Mouse (Mus musculus): Measurements from ENCODE around the gene Znhit2.
A peak's percentile ranks its signal among the peaks of the same experiment; 100 is the strongest.
"Not testable (repeated sequence)": the region's sequence is repeated elsewhere in the genome, so short reads cannot be mapped to it uniquely, and the experiment has no call there.

Znhit2 gene

DNA sequence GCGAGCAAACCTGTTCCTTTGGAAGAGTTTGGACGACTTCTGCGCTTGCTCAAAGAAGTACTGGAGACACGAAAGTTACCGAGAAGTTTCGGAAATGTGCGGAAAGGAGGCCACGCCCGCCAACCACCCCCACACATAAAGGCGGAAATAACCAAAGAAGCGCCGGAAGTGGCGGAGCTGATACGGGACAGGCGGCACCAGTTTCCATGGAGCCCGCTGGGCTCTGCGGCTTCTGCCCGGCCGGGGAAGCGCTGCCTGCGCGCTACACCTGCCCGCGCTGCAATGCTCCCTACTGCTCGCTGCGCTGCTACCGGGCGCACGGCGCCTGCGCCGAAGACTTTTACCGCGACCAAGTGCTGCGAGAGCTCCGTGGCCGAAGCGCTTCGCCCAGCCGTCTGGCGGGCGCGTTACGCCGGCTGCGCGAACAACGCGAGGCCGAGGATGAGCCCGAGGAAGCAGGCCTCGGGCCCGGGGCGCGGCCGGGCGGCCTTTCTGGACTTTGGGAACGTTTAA lies at the start of gene Znhit2:
Gene Znhit2 (plus strand): TSS at position 172 of the 513 bp plus-strand sequence.
- peak; percentile 93 to 97 for DNase-seq (ENCODE audit: low spot score in 2 of 2)

DNA sequence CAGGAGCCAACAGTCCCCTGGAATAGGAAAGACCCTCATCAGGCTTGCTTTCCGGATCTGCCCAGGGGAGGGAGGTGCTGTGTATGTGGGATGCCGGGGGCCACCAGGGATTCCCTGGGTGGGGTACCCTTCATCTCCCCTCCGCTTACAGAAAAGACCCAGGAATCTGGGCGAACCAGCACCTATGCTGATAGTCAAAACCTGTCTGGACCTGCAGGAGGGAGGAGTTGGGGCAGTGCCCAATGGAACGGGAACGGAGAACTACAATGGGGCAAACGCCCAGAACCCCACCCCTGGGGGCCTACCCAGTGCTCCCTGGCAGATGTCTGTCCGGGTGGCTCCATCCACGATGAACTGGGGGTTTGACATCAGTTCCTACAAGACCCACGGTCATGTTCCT lies 47.3 kb upstream of the Znhit2 start:
- DNase-seq (ENCODE audit: low spot score in 2 of 2), result no peak

- no peak for DNase-seq (ENCODE audit: low spot score in 2 of 2)
Measured at GRCm38 (mm10) chr19:6014991-6015510, 45.9 kb upstream of the Znhit2 start.

GRCm38 (mm10) chr19:6015511-6016315 lies 45.3 kb upstream of the Znhit2 start, which contains the start of gene Capn1:
Gene Capn1 (minus strand): TSS chr19:6015897.
- DNase-seq (ENCODE audit: low spot score in 2 of 2), result peak; percentile 73 to 76

DNA sequence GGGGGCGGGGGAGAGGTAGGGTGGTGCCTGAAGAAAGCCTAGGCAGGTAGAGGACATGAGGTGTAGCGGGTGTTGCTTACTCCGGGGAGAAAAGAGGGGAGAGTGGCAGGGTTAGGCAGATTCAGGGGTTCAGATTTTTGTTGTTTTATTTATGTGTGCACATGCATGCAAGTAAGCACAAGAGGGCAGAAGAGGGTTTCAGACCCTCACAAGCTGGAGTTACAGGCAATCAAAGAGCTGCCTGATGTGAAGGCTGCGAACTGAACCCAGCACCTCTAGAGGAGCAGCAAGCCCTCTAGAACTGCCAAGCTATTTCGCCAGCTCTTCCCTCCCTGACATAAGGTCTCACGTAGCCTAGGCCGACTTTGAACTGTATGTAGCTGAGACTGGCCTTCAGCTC lies 44.5 kb upstream of the Znhit2 start:
- no peak for DNase-seq (ENCODE audit: low spot score in 2 of 2)

DNA sequence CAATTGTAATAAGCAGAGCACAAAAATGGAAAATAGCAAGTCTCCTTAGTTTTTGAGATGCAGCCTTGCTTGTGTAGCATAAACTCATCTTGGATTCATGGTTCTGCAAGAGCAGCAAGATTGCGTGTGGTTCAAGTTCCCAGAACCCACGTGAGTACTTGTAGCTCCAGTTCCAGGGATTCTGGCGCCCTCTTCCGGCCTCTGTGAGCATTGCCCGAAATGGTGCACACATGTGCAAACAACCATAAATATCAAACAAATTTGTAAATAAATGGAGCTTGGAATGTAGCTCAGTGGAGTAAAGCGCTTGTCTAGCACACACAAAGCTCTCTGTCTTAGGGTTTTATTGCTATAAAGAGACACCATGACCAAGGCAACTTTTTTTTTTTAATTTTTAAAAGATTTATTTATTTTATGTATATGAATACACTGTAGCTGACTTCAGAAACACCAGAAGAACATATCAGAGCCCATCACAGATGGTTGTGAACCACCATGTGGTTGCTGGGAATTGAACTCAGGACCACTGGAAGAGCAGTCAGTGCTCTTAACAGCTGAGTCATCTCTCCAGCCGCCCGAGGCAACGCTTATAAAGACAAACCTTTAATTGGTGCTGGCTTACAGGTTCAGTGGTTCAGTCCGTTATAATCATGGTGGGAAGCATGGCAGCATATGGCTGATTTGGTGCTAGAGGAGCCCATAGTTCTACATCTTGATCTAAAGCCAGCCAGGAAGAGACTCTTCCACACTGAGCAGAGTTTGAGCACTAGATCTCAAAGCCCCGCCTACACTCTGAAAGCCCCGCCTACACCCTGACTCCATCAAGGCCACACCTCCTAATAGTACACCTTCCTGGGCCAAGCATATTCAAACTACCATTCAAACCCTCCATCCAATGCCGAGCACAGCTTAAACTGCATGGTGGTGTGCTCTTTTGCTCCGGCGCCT lies 42.6 kb upstream of the Znhit2 start:
- DNase-seq (ENCODE audit: low spot score in 2 of 2), result peak; percentile 81 to 90

DNA sequence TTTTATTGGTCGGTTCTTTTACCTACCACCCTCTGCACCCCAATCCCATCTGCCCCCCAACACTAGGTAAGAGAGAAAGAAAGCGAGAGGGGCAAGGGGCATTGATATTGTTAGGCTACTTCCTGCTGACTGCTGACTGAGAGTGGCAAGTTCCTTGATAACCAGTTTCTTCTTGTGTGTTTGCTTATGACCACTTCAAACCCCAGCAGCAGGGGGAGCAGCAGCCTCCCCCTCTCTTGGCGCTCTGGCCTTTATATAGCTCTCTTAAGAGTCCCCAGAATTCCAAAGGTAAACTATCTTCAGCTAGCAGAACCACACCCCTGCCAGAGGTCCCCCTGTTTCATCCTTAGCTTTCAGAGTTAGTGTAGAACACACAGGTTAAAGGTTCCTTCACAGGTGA lies 40.7 kb upstream of the Znhit2 start:
- DNase-seq (ENCODE audit: low spot score in 2 of 2), result no peak

GRCm38 (mm10) chr19:6023059-6023458 lies 37.9 kb upstream of the Znhit2 start:
- DNase-seq (ENCODE audit: low spot score in 2 of 2), result no peak

DNA sequence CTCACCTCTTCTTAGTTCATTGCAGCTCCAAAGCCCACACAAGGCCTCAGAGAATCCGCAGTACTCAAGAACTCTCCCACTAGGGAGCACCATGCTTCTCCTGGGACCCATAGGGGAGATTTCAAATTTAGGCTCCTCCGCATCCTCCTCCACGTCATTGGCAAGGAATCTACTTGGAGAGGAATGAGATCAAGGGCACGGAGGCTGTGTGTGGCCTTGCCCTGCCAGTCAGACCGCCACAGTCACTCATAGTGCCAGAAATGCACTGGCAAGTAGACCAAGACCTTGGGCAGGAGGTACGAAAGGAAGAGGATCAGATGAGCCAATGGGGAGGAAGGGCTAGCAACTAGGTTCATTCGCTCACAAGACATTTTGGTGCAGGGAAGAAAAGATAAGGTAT lies 37.1 kb upstream of the Znhit2 start:
- DNase-seq (ENCODE audit: low spot score in 2 of 2), result no peak

GRCm38 (mm10) chr19:6028991-6029390 lies 32.0 kb upstream of the Znhit2 start:
- DNase-seq (ENCODE audit: low spot score in 2 of 2), result no peak

- DNase-seq (ENCODE audit: low spot score in 2 of 2), result no peak
Measured at GRCm38 (mm10) chr19:6029426-6029825, 31.6 kb upstream of the Znhit2 start.

DNA sequence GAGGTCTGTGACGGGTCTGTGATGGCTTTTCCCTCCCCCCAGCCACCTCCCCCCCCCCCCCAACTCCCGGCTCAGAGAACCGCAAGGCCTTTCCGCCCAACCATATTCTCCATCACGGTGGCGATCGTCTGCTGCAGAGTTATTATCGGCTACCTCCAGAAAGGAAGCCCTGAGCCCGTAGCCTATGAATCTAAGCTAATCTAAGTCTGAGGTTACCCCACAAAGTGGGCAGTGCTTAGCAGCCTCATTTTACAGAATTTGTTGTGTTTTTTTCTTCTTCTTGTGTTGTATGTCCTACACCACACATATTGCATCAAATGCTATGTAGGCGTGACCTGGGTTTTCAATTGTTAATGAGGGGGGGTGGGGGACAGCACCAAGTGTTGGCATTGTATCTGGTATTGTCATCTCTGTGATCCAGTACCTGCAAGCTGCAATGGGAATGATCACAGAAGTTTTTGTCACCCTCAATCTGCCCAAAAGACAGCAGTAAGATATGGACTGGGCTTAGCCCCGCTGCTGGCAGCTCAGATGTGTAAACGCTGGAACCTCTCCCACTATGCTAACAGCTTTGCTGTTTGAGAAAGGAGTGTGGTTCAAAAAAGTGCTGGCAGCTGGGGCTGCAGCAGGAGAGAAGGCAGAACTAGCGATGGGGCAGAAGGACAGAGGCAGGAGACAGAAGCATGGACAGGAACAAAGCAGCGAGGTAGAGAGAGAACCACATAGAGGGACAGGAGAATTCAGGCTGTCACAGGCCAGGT lies 30.3 kb upstream of the Znhit2 start:
- DNase-seq (ENCODE audit: low spot score in 2 of 2), result no peak

DNA sequence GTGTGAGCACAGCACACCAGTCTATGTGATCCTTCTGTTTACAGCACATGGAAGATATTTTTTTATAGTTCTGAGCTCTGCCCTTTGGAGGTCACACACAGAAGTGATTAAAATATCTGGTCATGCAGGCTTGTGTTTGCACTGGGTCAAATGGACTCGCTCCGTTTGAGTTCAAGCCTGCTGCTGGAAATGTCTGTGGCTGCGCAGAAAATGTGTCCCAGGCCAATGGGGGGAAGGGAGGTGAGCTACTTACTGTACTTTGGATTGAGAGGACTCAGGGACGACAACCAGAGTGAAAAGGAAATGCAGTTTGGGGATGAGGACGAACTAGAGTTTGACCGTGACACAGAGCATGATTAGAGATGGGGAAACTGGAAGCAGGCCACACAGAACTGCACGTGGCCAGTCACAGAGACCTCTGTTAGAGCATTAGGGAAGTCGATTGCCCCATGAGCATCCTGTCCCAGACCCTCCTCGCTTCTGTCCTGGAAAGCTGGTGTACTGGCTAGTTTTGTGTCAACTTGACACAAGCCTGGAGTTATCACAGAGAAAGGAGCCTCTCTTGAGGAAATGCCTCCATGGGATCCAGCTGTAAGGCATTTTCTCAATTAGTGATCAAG lies 24.9 kb upstream of the Znhit2 start:
- no peak for DNase-seq (ENCODE audit: low spot score in 2 of 2)

DNA sequence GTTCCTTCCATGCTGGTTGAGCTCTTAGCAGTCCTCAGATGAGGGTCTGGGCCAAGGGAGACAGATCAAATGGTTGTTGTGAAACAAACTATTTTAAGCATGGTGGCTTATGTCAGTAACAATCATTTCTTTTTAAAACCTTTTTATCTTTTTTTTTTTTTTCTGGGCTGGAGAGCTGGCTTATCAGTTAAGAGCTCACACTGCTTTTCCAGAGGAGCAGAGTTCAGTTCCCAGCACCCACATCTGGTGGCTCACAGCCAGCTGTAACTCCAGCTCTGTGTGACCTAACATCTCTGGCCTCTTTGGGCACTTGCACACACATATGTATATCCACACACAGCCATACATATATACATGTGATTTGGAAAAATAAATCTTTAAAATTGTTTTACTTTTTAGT lies 23.3 kb upstream of the Znhit2 start:
- no peak for DNase-seq (ENCODE audit: low spot score in 2 of 2)

DNA sequence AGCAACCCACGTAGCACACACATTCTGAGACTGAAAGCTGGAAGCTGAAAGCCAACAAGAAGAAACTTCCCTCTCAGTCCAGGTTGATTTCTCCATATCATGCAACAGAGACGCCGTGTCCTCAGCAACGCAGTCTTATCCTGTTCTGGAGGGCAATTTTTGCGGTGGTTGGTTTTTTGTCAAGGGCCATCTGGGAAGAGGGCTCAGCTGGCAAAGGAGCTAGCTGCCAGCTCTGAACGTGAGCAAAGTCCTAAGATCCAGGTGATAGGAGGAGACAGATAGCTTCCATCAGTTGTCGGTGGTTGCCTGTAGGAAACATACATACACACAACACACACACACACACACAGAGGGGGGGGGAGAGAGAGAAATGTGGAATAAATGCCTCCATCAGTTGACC lies 22.7 kb upstream of the Znhit2 start:
- no peak for DNase-seq (ENCODE audit: low spot score in 2 of 2)

GRCm38 (mm10) chr19:6040002-6040401 lies 21.0 kb upstream of the Znhit2 start:
- no peak for DNase-seq (ENCODE audit: low spot score in 2 of 2)

GRCm38 (mm10) chr19:6042293-6042692 lies 18.7 kb upstream of the Znhit2 start:
- no peak for DNase-seq (ENCODE audit: low spot score in 2 of 2)

- not testable (repeated sequence) for DNase-seq (ENCODE audit: low spot score in 2 of 2)
Measured at GRCm38 (mm10) chr19:6044102-6044501, 16.9 kb upstream of the Znhit2 start.

DNA sequence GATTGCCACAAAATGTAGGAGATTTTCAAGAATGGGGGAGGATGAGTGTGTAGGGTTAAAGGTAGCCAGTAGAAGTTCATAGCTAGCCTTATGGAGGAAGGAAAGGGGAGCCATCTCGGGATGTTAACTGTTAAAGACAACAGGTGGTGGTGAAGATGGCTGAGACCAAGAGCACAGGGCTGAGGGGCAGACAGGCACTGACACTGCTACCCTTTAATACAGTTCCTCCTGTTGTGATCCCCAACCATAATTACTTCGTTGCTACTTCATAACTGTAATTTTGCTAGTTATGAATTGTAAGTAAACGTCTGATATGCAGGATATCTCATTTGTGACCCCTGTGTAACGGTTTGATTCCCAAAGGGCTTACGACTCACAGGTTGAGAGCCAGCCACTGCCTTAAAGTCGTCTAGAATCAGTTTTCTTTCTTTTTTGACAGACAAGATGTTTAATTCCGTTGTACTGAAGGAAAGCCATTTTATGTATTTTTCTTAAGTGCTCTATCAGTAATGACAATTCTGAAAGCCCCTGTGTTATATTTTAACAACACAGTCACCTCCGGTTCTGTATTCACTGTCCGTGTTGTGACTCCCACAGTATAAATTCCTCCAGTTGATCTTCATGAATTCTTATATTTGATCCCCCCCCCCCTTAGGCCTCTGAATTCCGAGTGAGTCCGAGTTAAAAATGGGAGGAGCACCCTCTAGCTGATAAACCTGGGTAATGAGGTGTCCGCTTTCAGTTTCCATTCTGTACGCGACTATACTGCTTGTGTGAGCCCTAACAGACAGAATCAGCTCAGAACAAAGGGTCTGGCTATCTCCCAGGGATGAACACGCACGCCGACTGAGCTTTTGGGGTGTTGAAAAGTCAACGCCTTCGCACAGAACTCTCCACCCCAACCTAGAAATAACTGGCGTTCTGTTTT lies 15.4 kb upstream of the Znhit2 start:
- DNase-seq (ENCODE audit: low spot score in 2 of 2), result no peak

Measured in frontal cortex, postnatal 36 days (tissue).